Mouse (Mus musculus) kidney, postnatal 25 days (tissue): ENCODE data around the gene Pnck.

ENCODE experiments used
- DNase-seq, 2 experiments: peaks; one replicate each; pipeline ENCODE4 v3.0.0; 2021; ENCODE audit warnings: mixed read lengths in 2 of 2

Pnck gene

DNA sequence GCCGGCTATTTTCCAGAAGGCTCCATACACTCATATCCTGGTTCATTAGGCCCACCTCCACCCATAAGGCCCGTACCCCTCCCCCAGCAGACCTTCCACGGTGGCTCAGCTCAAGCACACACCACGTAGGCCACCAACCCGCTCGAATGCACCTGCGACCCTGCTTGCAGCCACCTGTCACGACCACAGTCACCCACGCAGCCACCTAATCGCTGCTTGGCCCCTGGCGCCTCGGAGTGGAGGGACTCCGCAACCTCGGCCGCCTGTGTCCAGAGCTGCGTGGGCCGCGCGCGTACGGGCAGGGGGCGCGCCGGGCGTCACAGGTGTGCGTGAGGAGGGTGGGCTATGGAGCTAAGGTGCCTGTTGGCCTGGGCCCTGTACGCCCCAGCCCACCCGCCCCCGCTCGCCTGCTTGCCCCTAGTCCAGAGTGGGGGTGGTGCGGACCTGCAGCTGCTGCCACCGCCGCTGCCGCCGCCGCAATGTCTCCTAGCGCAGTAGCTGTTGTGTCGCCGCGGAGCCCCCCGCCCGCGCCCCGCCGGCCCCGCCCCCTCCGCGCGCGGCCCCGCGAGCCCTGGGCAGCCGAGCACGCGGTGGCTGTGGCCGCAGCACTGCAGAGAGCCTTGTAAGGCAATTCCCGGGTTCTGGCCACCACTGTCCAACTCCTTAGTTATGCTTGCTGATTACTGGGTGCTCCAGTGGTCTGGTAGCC lies at the start of gene Pnck:
Gene Pnck (minus strand): TSS at position 543 of the 709 bp plus-strand sequence.
- no peak for DNase-seq

DNA sequence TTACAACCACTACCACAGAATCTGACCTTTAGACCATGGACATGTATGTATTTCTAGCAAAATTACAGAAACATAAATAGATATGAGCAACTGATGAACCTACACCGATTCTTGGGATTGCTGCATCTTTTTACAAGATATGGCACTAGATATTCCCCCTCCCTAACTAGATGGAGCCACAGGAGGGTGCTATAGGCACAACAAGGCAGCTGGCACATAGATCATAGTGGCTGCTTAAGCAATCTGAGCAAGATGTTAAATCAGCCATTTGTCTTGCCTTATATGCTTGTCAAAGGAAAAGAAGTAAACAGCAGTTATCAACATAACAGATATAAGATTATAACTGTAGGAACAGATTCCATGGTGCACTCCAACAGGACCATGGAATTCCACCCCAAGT lies 40.6 kb upstream of the Pnck start:
- DNase-seq, result no peak

DNA sequence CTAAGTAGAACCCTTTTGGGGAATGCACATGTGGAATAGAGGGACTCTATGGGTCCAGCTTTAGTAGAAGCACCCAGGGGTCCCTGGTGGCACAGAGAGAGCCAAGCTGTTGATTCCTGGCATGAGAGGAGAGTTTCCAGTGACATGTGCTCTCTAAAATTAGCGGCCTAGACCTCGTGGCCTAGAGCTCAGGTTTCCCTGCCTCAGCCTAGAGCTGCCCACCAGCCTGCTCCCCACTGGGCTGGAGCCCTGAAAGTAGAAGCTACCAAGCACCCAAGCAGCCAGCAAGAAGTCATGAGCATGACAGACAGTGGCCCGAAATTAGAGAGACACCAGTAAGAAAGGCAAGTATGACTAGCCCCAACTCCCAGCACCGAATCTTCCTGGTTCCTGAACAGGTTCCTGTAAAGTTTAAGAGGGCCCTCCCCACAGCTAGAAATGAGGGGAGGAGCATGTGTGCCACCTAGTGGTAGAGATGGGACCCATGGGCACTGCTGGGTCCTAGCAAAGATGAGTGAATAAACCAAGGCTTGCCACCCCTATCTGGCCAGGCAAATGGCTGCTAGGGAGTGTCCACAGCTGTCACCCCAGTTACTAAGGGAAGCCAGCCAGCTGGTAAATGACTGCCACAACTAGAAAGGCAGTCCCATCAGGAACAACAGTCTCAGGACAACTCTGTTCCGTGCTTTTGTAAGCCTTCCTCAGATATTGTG lies 31.2 kb upstream of the Pnck start:
- DNase-seq, result peak; percentile 63 to 67

DNA sequence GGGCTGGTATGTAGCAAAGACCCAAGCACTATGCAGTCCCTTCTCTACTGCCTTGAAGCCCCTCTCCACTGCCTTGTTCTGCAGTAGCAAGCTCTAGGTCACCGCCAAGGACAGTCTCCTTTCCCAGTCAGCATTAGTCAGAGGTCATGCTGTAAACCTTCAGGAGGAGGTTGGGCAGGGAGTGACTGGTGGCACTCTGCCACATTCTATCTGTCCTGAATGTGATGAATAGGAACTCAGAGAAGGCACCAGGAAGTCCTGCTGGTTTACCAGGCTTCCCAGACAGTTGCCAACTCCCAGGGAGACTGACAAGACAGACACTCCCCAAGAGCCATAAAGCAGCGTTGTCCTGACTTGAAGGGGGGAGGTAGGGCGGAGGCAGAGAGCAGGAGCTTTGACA lies 25.7 kb upstream of the Pnck start:
- peak; percentile 64 to 82 for DNase-seq

DNA sequence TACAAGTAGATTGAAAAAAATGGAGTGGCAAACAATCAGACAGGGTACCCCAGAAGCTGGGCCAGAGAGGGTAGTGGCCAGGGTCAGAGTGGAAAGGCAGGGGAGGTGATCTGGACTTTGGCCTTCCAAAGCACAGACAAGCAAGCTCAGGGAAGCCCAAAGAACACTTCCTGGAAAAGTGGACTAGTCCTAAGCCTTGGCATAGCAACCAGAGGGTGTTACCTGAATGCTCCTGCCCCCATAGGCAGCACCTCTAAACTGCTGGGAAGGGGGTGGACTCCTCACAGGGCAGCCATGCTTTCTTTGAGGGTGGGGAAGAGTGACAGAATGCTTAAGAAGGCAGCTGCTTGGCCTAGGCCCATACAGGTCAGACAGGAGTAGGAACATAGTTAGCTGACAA lies 25.1 kb upstream of the Pnck start:
- peak; percentile 11 to 63 for DNase-seq

DNA sequence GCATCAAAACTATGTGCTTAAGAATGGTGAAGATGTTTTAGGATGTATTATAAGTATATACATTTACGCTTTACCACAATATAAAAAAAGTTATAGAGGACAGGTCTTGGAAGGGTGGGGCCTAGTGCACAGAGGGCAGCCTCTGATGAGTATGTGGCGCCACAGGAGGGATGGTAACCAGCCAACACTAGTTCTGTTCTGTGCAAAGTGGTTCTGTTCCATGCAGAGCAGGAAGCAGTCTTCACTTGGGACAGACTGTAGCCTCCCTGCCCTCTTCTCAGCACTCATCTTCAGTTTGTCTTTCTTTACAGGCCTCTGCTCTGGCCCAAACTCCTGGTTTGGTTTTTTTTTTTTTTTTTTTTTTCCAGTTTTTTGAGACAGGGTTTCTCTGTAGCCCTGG lies 24.2 kb upstream of the Pnck start:
- no peak for DNase-seq

DNA sequence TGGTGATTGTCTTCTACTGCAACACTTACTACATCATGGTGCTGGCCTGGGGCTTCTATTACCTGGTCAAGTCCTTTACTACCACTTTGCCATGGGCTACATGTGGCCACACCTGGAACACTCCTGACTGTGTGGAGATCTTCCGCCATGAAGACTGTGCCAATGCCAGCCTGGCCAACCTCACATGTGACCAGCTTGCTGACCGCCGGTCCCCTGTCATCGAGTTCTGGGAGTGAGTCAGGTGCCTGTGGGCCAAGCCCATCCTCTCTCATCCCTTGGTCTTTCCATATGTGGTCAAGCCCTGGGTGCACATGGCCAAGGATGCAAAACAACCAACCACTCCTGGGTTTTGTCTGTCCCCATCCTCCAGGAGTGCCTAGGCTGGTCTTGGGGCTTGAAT lies 16.8 kb upstream of the Pnck start:
- DNase-seq, result no peak

DNA sequence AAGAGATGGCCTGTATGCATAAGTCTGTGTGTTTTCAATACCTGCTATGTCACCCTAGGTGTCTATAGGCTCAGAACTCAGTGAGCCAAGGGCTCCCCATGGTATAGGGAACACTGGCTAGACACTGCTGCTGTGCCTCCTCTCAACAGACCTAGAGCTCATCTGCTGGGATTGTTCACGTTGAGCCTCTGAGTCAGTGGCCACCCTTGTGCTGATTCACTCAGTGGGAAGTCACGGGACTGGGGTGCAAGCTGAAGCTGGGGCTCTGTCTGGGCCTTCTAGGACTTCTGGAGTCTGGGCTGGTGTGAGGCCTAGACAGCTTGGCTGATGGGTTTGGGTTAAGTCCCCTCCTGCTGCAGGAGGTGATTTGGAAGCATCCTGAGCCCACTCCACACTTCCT lies 15.3 kb upstream of the Pnck start:
- DNase-seq, result no peak

DNA sequence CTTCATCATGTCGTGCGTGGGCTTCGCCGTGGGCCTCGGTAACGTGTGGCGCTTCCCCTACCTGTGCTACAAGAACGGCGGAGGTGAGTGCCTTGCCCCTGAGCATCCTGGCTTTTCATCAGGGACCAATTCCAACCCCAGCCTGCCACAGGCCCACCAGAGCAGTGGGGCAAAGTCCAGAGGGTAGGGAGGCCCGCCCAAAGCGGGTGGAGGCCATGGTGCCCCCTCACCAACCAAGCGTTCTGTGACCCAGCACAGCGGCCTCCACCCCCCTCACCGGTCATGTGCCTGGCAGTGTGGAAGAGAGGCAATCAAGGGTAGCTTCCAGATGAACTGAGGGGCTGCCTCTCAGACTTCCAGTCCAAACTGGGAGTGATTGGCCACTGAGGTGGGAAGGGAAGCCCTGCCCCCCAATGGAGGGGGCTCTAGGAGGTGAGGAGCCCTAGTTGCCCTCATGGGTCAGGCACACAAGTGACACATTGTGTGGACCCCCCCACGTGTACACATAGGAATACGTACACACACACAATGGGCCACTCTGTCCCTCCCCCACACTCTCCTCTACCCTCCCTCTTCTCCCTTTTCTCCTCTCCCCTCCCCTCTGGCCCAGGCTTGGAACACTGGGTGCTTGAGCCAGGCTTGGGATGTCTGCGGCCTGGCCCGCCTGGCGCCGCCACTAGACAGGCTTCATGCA lies 14.2 kb upstream of the Pnck start:
- DNase-seq, result peak; percentile 60 to 89

DNA sequence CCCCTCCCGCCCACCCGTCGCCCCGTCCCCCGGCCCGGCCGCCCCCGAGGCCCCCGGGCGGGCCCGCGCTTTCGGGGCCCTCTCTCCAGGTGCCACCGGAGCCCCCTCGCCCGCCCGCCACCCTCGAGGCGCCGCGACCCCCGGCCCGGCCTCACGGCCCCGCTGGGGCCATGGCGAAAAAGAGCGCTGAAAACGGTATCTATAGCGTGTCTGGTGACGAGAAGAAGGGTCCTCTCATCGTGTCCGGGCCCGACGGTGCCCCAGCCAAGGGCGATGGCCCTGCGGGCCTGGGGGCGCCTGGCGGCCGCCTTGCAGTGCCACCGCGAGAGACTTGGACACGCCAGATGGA lies 13.7 kb upstream of the Pnck start:
- no peak for DNase-seq

DNA sequence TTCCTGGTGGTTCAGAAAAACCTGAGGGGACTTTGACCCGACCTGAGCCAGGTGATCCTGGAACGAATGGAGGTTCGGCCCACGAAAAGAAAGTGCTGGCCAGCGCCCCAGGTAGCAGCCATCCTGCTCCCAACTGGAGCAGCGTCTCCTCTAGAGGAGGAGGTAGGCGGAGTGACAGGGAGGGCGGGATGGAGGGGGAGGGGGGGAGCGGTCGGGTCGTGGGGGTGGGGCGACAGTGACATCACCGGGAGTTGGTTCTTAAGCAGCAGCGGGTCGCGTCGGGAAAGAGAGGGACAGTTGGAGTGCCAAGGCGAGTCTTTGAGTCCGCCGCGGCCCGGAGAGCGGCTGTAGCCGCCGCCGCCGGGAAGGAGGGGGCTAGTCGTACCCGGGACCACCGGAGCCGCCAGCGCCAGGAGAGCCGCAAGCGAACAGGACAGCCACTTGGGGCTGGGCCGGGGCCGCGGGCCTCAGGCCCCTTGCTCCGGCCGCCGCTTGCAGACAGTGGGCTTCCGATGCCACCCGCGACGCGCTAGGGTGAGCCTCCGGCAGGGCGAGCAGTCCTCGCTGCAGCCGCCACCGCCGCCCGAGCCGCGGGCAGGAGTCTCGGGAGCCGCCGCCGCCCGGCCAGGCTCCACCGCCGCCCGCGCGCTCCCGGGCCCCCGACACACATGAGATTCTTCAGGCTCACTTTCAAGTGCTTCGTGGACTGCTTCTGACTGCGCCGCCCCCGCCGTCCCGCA lies 13.1 kb upstream of the Pnck start, which contains the start of gene Slc6a8:
Gene Slc6a8 (plus strand): TSS at position 272 of the 740 bp plus-strand sequence.
- DNase-seq, result peak; percentile 86 to 90

DNA sequence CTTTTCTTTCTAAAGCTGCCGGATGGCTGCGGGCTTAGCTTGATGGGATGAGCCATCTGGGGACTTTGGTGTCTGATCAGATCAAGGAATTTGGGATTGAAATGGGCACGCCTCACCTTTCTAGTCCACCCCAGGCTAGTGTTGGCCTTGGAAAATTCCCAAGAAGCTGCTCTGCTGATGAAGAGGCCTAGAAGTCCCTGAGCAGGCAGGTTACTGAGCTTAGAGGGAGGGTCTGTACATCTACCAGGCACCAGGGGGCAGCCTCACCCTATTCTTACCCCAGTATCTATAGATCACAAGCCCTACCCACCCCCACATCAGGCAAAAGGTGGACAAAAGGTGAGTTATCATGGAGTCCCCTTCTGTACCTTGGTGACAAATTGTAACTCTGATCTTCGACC lies 12.1 kb upstream of the Pnck start:
- peak; percentile 70 to 76 for DNase-seq

DNA sequence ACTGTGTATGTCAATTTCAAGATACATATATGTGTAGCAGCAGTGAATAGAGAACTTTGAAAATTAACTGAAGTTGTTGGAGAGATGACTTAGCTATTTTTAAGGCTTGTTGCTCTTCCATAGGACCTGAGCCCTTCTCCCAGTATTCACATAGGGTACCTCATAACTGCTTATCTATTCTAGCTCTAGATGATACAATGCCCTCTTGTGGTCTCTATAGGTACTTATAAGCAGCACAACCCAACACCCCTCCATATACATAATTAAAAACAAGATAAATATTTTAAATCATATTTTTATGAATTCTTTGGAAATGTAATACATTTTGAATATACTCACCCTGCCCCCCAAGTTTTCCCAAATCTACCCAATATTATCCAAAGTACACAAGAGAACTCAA lies 3.2 kb upstream of the Pnck start:
- DNase-seq, result no peak

DNA sequence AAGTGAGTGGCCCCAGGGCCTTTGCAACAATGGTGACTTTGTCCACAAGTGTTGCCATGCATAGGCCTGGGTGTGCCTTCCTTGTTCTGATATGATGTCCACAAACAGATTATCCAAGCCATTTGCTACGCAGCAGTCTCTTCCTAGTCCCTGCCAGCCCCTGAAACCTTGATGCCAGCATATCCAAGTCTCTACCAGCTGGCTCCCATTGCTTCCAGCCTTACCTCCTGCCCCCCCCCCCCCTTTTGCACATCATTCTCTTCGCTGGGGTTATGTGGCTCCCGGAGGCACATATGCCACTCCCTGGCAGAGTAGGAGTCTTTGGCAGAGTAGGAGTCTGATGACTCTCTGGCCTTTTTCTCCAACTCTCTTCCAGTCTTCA lies 358 bp upstream of the Pnck start:
- no peak for DNase-seq

DNA sequence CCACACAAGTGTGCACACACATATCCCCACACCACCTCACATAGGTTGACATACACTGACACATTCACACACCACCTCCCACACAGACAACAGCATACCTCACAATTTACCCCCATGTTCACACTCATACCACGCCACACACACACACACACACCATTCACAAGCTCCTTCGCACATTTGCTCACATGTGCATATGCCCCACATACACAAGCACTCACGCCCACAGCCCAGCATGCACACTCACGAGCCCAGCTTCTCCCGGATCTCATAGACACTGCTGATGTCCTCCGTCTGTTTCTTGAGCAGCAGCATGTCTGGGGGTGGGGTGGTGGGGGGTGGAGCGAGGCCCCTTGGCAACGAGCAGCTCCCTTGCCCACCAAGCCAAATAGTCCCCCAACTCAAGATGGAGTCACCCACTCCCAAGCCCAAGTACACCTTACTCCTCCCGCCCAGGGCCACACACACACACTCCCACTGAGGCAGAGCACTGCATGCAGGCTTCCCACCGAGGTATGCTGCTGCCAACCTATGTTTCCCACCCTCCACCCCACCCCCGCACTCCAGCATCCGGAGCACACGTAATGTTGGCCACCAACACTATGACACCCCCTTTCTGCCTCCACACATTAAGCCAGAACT lies 862 bp downstream of the Pnck start:
- DNase-seq, result no peak

DNA sequence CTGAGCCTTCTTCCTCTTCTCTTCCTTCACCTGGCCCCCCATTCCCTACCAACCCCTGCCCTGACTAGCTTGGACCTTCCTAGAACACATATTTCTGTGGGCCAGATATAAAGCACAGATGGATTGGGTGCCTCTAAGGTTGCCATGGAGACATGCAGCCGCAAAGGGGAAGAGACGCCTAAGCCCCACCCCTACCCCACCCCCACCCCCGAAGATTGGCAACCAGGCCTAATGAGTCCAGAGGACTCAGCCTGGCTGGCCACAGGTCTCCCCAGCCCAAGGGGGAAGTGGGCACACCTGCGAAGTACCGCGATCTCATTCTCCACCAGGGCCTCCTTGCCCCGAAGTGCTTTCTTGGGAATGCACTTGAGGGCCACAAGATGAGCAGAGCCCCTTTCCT lies 1.5 kb downstream of the Pnck start:
- no peak for DNase-seq

DNA sequence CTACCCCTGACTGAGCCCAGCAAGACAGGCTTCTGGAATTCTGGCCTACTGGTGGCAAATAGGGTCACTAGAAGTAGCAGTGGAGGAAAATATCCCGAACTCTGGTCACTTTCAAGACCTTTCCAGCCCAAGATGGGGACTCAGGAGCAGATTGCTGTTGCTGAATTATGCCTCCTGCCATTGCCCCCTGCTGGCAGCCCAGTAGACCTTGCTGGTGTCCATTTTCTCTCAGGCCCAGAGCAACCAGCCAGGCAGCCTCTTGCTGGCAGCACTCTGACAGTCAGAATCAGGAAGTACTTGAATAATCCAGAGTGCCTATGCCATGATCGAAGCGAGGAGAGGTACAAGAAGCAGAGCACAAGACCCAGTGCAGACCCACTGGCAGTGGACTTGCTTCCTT lies 4.4 kb downstream of the Pnck start:
- peak in 1 of 2 experiments; percentile 37 for DNase-seq

DNA sequence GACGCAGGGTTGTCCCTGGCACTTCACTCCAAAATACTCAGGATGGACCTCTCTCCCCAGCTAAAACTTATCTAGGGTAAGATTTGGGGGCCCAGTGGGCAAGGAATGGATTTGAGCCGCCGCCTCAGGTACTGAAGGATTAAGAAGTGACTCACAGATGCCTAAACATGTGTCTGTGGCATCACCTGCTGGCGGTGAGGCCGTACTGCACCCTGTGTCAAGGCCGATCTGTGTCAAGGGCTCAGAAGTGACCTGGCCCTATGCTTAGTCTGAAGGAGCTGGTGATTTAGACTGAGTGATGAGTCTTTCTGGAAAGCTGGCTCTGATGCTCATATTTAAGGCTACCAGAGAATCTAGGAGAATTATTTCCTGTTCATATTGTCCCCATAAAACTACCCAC lies 5.7 kb downstream of the Pnck start:
- DNase-seq, result peak; percentile 68 to 82

DNA sequence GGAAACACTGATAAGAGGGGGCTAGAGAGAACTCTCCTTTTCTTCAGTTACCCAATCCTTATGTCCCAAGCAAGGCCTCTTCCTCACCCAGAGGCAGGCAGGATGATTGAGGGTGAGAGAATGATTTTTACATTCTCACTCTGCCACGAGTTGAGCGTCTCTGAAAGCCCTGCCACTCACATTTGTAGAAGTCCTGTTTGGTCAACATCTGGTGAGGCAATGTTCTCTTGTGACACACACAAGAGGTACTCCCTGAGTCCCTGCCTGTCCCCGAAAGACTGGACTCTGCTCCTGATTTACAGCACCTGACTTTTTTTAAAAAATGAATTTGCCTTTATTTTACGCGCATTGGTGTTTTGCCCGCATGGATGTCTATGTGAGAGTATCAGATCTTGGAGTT lies 6.5 kb downstream of the Pnck start:
- no peak for DNase-seq

DNA sequence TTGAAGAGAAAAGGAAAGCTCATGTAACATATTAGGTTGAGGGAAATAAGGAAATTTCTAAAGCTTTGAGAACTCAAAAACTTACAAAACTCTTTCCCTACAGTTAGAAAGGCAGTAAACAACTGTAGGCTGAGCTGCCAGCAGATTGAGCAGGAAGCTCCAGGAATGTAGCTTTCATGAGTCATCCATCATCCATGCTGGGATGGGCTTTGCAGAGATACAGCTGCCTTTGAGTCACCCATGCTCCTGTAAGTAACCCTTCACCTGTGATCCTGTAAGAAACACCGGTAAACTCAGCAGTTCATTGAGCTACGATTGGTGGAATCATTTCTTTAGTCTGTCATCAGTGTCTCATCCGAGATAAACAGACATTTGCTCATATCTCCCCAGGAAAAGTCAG lies 9.0 kb downstream of the Pnck start:
- no peak for DNase-seq

DNA sequence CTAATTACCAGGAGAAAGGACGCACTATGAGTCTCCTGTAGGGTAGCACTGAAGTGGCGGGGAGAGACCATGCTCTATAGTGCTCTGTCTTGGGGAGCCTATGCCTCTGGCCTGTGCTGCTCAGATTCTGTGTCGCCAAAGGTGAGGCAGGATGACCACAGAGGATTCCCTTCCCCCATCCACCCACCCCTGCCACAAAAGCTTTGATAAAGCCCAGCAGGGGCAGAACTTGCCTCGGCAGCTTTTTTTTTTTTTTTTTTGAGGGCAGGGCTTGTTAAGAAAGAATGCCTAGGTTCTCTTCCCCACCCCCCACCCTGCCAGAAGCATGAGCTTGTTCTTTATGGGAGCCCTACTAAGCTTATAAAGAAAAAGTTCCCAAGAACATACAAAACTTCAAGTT lies 14.8 kb downstream of the Pnck start:
- no peak for DNase-seq

DNA sequence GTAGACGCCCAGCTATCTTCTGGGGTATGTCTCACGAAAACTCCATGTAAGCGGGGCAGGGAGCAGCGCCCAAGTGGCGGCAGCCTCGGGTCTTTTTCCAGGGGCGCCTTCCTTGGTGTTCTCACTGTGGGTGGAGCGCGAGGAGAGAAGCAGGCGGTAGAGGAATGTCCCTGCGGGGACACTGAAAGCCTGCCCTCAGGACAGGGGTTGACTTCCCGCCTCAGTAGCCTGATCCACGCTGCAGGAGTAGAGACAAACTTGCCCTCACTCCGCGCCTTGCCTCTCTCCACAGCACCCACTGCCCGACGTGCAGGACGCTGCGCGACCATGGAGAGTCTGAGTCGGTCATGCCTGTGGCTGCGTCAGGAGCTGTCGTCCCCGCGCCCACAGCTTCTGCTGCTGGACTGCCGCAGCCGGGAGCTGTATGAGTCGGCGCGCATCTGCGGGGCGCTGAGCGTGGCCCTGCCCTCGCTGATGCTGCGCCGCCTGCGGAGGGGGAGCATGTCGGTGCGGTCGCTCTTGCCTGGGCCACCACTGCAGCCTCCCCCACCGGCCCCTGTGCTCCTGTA lies 19.9 kb downstream of the Pnck start:
- DNase-seq, result peak in 1 of 2 experiments; percentile 38
